Comparison of ENCODE assay signal across 8 mouse cellular contexts in the genomic region with DNA sequence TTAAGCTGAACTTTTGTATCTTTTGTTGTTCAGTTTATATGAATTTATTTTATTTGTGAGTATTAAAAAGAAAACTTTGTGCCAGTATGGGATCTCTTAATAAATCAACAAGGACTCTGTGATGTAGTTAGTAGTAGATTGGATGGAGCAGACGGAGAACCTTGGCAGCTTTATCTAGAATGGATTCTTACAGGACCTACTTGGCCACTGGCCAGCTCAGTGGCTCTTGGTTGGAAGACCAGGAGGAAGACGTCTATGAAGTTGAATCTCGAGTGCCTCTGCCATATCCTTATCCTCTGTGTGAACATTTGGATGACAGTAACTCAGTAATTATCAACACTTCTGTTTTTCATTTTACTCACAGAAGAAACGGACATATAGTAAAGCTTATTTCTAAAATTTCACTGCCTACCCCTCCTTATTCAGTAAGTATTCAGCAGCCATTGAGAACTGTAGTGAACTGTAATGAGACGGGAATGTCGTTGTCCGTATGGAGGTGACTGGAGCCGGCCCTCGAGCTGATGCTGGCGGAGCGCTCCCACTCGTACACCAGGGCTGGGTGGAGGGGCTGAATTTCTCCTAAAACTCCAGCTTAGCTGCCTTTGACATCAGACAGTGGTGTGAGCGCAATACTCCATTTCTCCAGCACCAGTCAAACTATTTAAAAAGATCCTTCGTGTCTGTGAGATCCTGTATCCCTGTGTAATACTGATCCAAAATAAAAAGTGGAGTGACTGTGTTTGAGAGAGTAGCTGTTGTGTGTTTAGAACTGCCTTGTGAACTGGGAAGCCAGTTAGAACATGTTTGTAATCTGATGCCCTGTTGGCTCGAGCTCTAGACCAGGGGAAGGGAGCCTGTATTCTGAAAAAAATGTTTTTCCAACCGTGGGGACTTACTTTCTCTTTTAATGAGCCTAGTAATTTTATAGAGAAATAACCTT.
DNase-seq lines count a peak whose midpoint lies in the region; ATAC-seq and TF ChIP-seq lines count a peak whose summit lies in the region.

No protein-coding gene starts in this region.

- H3K27me3 ChIP-seq in kidney, embryonic 15.5 days: no peaks in the 10 kb centered on the region
- no peaks in the 10 kb centered on the region for H3K27me3 ChIP-seq in small intestine, adult 2 months (ENCODE audit: control insufficient read depth, insufficient read depth, low read length)

- ATAC-seq in kidney, embryonic 15.5 days (replicated peaks; ENCODE audit: low FRiP score): peak; percentile 81
- no peak for ATAC-seq in frontal cortex, adult (ENCODE audit: low TSS enrichment)
- ATAC-seq in CD4-positive, CD25-positive, alpha-beta regulatory T cell, adult 4 months: no peak

- peaks cover 3% of the 10 kb centered on the region; the same call in 1 of the 2 replicates for H3K4me1 ChIP-seq in brown adipose tissue, adult 24 weeks (ENCODE audit: control insufficient read depth, insufficient read depth, insufficient read length, low read length)
- H3K4me1 ChIP-seq in kidney, embryonic 15.5 days: peaks cover 11% of the 10 kb centered on the region
- peaks cover 23% of the 10 kb centered on the region for H3K4me1 ChIP-seq in small intestine, adult 2 months (ENCODE audit: control insufficient read depth, insufficient read depth, insufficient read length, low read length)

- peak overlapping the region; percentile 62 for H3K27ac ChIP-seq in brown adipose tissue, adult 24 weeks (replicated peaks; ENCODE audit: low read depth, low read length)
- H3K27ac ChIP-seq in kidney, embryonic 15.5 days: peak overlapping the region; percentile 65
- H3K27ac ChIP-seq in small intestine, adult 2 months (ENCODE audit: insufficient read depth, low read depth, low read length): peak overlapping the region; percentile 72

- no peaks in the 10 kb centered on the region for H3K9me3 ChIP-seq in kidney, embryonic 15.5 days (replicated peaks)

- H3K9ac ChIP-seq in kidney, embryonic 15.5 days: no peak overlapping the region

- H3K4me3 ChIP-seq in brown adipose tissue, adult 24 weeks (ENCODE audit: insufficient read depth, low read depth, low read length): peak overlapping the region; percentile 31
- no peak overlapping the region for H3K4me3 ChIP-seq in kidney, embryonic 15.5 days (replicated peaks)
- peak overlapping the region; percentile 45 for H3K4me3 ChIP-seq in small intestine, adult 2 months (ENCODE audit: low read depth, low read length)

- peaks cover 28% of the 10 kb centered on the region; the same call in 1 of the 2 replicates for H3K36me3 ChIP-seq in kidney, embryonic 15.5 days
- H3K36me3 ChIP-seq in small intestine, adult 2 months (ENCODE audit: control insufficient read depth, insufficient read depth, low read length): peaks cover 9% of the 10 kb centered on the region

- peak; percentile 37 for DNase-seq in kidney, adult 18-20 months
- no peak for DNase-seq in kidney, adult 11 months
- DNase-seq in gastrocnemius, postnatal 14 days: peak; percentile 48

- H3K4me2 ChIP-seq in kidney, embryonic 15.5 days: peak overlapping the region; percentile 40

- intact Hi-C loops in gastrocnemius, postnatal 14 days (cut with DNase I; ENCODE audit: low total_unique reads): no loop called here

- whole genome bisulfite sequencing in kidney, embryonic 15.5 days: 33% methylated on average over 16 of the region's 16 CpGs
- WGBS in small intestine, adult 2 months: 66% methylated on average over 16 of the region's 16 CpGs

- TF ChIP-seq CTCF in small intestine, adult 2 months (IDR thresholded peaks at IDR 0.05; ENCODE audit: extremely low read depth, insufficient read length, insufficient replicate concordance, low read depth, low read length): no peak

- no peak for TF ChIP-seq POLR2A in small intestine, adult 2 months (IDR thresholded peaks at IDR 0.05; ENCODE audit: low read depth, low read length)
